Mouse (Mus musculus) layer of hippocampus, adult 8-10 months (tissue): ENCODE measurements around the gene Carm1. TPM values are rescaled to one million over a fixed set of nuclear protein-coding genes. Genes with fewer than 3 reads are reported as not detected.
A peak's percentile ranks its signal among the peaks of the same experiment; 100 is the strongest.

ENCODE experiments used
- DNase-seq, 2 experiments: peaks; one replicate each; pipeline ENCODE4 v3.0.0; 2022; ENCODE audit warnings: low spot score in 2 of 2
- microRNA-seq, 2 experiments: library from miRNA; unstranded; fragments of <30 nt; microRNA quantifications; one replicate each; pipeline ENCODE4 v1.2.0; 2022
- total RNA-seq, 4 experiments: library from RNA; stranded (reverse); gene quantifications; 2 replicates each; pipeline ENCODE4 v1.2.4; 2022

The Carm1 gene
- total RNA-seq, 4 experiments from 2014 or later: 77.5 to 91.0 (median 82.4) TPM

GRCm38 (mm10) chr9:21614864-21615616 lies 68.3 kb downstream of the Carm1 start:
- no peak for DNase-seq

GRCm38 (mm10) chr9:21615617-21616231 lies 69.0 kb downstream of the Carm1 start, which contains the start of gene Smarca4:
Gene Smarca4 (plus strand): TSS chr9:21616169.
- DNase-seq: peak; percentile 99 to 100

- DNase-seq: peak; percentile 77 to 84
Measured at GRCm38 (mm10) chr9:21616232-21616781, 69.6 kb downstream of the Carm1 start.

- no peak for DNase-seq
Measured at GRCm38 (mm10) chr9:21617066-21617465, 70.4 kb downstream of the Carm1 start.

- DNase-seq: no peak
Measured at GRCm38 (mm10) chr9:21620229-21620628, 73.5 kb downstream of the Carm1 start.

GRCm38 (mm10) chr9:21622676-21623075 lies 76.0 kb downstream of the Carm1 start:
- DNase-seq: no peak

GRCm38 (mm10) chr9:21625342-21626339 lies 78.9 kb downstream of the Carm1 start:
- no peak for DNase-seq

- no peak for DNase-seq
Measured at GRCm38 (mm10) chr9:21626571-21626970, 79.9 kb downstream of the Carm1 start.

GRCm38 (mm10) chr9:21627145-21627795 lies 80.6 kb downstream of the Carm1 start:
- no peak for DNase-seq

GRCm38 (mm10) chr9:21630673-21631072 lies 84.0 kb downstream of the Carm1 start:
- DNase-seq: peak in 1 of 2 experiments; percentile 53

- no peak for DNase-seq
Measured at GRCm38 (mm10) chr9:21633106-21633505, 86.4 kb downstream of the Carm1 start.

GRCm38 (mm10) chr9:21635639-21636038 lies 88.9 kb downstream of the Carm1 start:
- DNase-seq: no peak

GRCm38 (mm10) chr9:21639031-21639430 lies 92.3 kb downstream of the Carm1 start:
- no peak for DNase-seq

Small RNAs within 50 kb of the gene (microRNA-seq; reads per million reads assigned to microRNA genes)
- gene Mir1946b: 0 reads per million in 2 experiments

Other genes starting within 250 kb of the Carm1 start
- 1 to 10 TPM in 3 of 4 experiments, under 1 TPM in 1; 0.35 to 2.0 (median 1.6) TPM for gene Ap1m2, start 234.6 kb upstream of the Carm1 start, total RNA-seq
- 10 to 100 TPM; 55.2 to 74.2 (median 64.7) TPM for gene Slc44a2, start 226.2 kb upstream of the Carm1 start, total RNA-seq
- gene Ilf3, start 179.0 kb upstream of the Carm1 start, total RNA-seq: 100 to 1,000 TPM in 3 of 4 experiments, 10 to 100 TPM in 1; 95.4 to 113 (median 103) TPM
- 10 to 100 TPM; 28.5 to 41.7 (median 36.6) TPM for gene Qtrt1, start 135.1 kb upstream of the Carm1 start, total RNA-seq
- 10 to 100 TPM; 60.8 to 76.0 (median 71.2) TPM for gene Dnm2, start 122.0 kb upstream of the Carm1 start, total RNA-seq
- 10 to 100 TPM; 10.2 to 16.2 (median 13.8) TPM for gene Tmed1, start 36.6 kb upstream of the Carm1 start, total RNA-seq
- under 1 TPM in 1 of 4 experiments, not detected in 3; 0.41 TPM for gene AB124611, start 20.7 kb upstream of the Carm1 start, total RNA-seq
- 10 to 100 TPM; 51.6 to 64.9 (median 58.0) TPM for gene Timm29, start 45.8 kb downstream of the Carm1 start, total RNA-seq
- 10 to 100 TPM; 19.7 to 21.4 (median 20.6) TPM for gene Yipf2, start 45.9 kb downstream of the Carm1 start, total RNA-seq
- gene Smarca4, start 69.3 kb downstream of the Carm1 start, total RNA-seq: 100 to 1,000 TPM in 3 of 4 experiments, 10 to 100 TPM in 1; 96.5 to 108 (median 103) TPM
- 10 to 100 TPM; 16.7 to 38.7 (median 26.4) TPM for gene Ldlr, start 176.6 kb downstream of the Carm1 start, total RNA-seq
- gene Spc24, start 213.4 kb downstream of the Carm1 start, total RNA-seq: 1 to 10 TPM in 2 of 4 experiments, under 1 TPM in 2; 0.45 to 4.3 (median 2.1) TPM